Mouse (Mus musculus) hindbrain, embryonic 12.5 days (tissue): ENCODE measurements around the gene Rab4a. TPM values are rescaled to one million over a fixed set of nuclear protein-coding genes. Genes with fewer than 3 reads are reported as not detected.

ENCODE experiments used
- ATAC-seq: fragments of 200-750 bp; cut with Nextera tagmentation; 2 replicates; pipeline ENCODE4 v1.8.0; 2017; ENCODE audit warnings: moderate TSS enrichment; ENCODE audit not compliant: low FRiP score
- H3K27ac ChIP-seq: fragments of 300-500 bp; sonication (generic); 2 replicates; pipeline ENCODE4 v1.5.1; 2016; ENCODE audit warnings: mild to moderate bottlenecking
- H3K27me3 ChIP-seq: fragments of 300-500 bp; sonication (generic); 2 replicates; pipeline ENCODE4 v1.6.1; 2016; ENCODE audit warnings: mild to moderate bottlenecking
- H3K36me3 ChIP-seq: fragments of 300-500 bp; sonication (generic); 2 replicates; pipeline ENCODE4 v1.6.1; 2016; ENCODE audit warnings: mild to moderate bottlenecking
- H3K4me1 ChIP-seq: fragments of 300-500 bp; sonication (generic); 2 replicates; pipeline ENCODE4 v1.6.1; 2016
- H3K4me2 ChIP-seq: fragments of 300-500 bp; sonication (generic); replicated peaks from 2 replicates; pipeline ENCODE4 v1.6.1; 2016; ENCODE audit warnings: mild to moderate bottlenecking
- H3K4me3 ChIP-seq: fragments of 300-500 bp; sonication (generic); 2 replicates; pipeline ENCODE4 v1.5.1; 2016; ENCODE audit warnings: mild to moderate bottlenecking
- H3K9ac ChIP-seq: fragments of 300-500 bp; sonication (generic); 2 replicates; pipeline ENCODE4 v1.6.1; 2016; ENCODE audit warnings: mild to moderate bottlenecking, moderate library complexity
- H3K9me3 ChIP-seq: fragments of 300-500 bp; sonication (generic); replicated peaks from 2 replicates; pipeline ENCODE4 v1.6.1; 2016; ENCODE audit warnings: mild to moderate bottlenecking
- WGBS: fragments of 180-500 bp; shearing (Covaris S2); methylation state at CpG from one replicate; pipeline ENCODE4 v1.1.7; 2016; 5-methylcytosine and 5-hydroxymethylcytosine counted together
- polyA plus RNA-seq: library from polyadenylated mRNA; unstranded; fragments of >200 nt; fragmentation: Nextera tagmentation; extraction: Ambion mirVana; gene quantifications from 2 replicates; pipeline ENCODE4 v1.2.1, GENCODE M21; 2016

Rab4a gene
- polyA plus RNA-seq, 1 experiment from 2014 or later, result 61.0 TPM

DNA sequence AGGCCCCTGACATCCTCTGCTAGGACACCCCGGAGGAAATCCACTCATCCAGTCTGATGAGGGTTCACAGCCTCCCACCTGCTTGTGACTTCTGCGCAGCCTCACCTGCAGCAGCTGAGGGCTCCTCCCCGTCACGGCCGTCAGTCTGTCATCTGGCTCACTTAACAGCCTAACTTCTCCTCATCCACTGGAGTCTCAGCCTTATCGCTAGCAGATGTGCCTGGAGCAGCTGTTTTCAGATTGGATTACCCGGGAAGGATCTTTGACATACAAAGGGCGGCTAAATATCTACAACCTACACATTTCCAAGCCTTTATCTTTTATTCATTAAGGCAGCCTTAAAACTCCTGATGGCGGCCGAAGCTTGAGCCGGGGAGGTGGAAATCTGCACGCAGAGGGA, 32.3 kb upstream of the Rab4a start:
- Histone ChIP-seq H3K27me3 (no peaks in the 10 kb centered on the region), H3K4me3 (no peak overlapping the region), H3K4me1 (no peaks in the 10 kb centered on the region), H3K9me3 (no peaks in the 10 kb centered on the region), H3K4me2 (no peak overlapping the region), H3K27ac (no peak overlapping the region), H3K36me3 (no peaks in the 10 kb centered on the region), H3K9ac (no peak overlapping the region)
- no peak for ATAC-seq
- WGBS, result 56% methylated on average over 12 of the region's 12 CpGs

DNA sequence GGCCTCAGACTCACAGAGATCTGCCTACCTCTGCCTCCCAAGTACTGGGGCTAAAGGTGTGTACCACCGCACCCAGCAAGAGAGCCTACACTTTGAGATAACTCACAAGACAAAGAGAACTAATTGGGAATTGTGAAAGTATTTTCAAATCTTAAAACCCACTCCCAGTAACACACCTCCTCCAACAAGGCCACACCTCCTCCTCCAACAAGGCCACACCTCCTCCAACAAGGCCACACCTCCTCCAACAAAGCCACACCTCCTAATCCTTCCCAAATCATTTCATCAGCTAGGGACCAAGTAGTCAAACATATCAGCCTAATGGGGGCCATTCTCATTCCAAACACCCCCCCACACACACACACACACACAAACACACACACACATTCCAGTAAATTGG, 31.3 kb upstream of the Rab4a start:
- 94% methylated on average over 1 of the region's 1 CpGs for WGBS
- no peak overlapping the region for H3K9ac ChIP-seq
- H3K4me2 ChIP-seq, result no peak overlapping the region
- no peak overlapping the region for H3K4me3 ChIP-seq
- ATAC-seq, result no peak
- no peaks in the 10 kb centered on the region for H3K27me3 ChIP-seq
- H3K9me3 ChIP-seq, result no peaks in the 10 kb centered on the region
- no peak overlapping the region for H3K27ac ChIP-seq
- H3K36me3 ChIP-seq, result no peaks in the 10 kb centered on the region
- no peaks in the 10 kb centered on the region for H3K4me1 ChIP-seq

DNA sequence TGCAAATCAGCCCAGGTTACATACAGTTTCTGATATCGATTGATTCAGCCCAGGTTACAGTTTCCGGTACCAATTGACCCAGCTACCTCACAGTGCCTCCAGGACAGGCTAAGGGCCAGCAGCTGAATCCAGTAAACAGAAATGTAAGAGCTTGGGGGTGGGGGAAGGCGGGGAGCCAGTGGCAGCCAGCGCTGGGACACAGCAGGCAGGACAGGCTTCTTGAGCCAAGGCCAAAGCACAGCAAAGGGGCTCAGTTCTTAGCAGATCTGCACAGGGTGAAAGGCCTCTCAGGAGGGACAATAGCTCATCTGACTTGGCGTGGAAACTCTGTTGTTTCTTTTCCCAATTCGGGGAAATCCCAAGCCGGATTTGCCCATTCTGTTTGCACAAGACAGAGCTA, 28.5 kb upstream of the Rab4a start:
- WGBS, result 45% methylated on average over 7 of the region's 7 CpGs
- ATAC-seq, result no peak
- no peak overlapping the region for H3K27ac ChIP-seq
- H3K4me3 ChIP-seq, result no peak overlapping the region
- no peaks in the 10 kb centered on the region for H3K9me3 ChIP-seq
- H3K4me1 ChIP-seq, result peaks cover 5% of the 10 kb centered on the region; the same call in 1 of the 2 replicates
- H3K9ac ChIP-seq, result no peak overlapping the region
- H3K4me2 ChIP-seq, result no peak overlapping the region
- H3K36me3 ChIP-seq, result no peaks in the 10 kb centered on the region
- no peaks in the 10 kb centered on the region; the same call in 1 of the 2 replicates for H3K27me3 ChIP-seq

DNA sequence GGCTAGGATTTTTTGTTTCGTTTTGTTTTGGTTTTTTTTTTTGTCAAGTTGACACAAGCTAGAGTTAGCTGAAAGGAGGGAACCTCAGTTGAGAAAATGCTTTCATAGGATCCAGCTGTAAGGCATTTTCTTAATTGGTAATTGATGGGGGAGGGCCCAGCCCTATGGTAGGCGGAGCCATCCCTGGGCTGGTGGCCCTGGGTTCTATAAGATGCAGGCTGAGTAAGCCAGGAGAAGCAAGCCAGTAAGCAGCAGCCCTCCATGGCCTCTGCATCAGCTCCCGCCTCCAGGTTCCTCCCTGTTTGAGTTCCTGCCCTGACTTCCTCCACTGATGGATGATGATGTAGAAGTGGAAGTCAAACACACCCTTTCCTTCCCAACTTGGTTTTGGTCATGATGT, 25.3 kb upstream of the Rab4a start:
- H3K4me2 ChIP-seq, result no peak overlapping the region
- WGBS, result 53% methylated on average over 3 of the region's 3 CpGs
- H3K9me3 ChIP-seq, result no peaks in the 10 kb centered on the region
- H3K9ac ChIP-seq, result no peak overlapping the region
- H3K27me3 ChIP-seq, result no peaks in the 10 kb centered on the region; the same call in 1 of the 2 replicates
- no peak overlapping the region for H3K4me3 ChIP-seq
- H3K4me1 ChIP-seq, result peaks cover 5% of the 10 kb centered on the region; the same call in 1 of the 2 replicates
- H3K27ac ChIP-seq, result no peak overlapping the region
- no peaks in the 10 kb centered on the region for H3K36me3 ChIP-seq
- no peak for ATAC-seq

DNA sequence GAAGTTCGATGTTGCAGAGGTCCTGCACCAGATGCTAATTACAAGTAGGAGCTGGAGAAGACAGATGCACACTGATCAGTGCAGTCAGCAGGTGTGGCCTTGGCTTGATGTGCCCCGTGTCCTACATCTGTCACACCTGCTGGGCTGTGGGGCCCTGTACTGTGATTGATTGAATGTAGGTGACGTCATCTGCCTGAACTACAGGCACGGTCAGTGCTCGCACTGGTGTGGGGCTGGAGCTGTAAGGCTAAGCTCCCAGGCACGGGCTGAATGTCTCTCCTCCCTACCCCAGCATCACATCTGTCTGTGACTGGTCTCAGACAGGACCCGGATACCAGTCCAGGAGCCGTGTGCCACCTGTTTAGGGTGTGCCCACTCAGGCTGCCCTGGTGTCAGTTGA, 24.5 kb upstream of the Rab4a start:
- H3K27ac ChIP-seq, result no peak overlapping the region
- H3K4me1 ChIP-seq, result peaks cover 5% of the 10 kb centered on the region; the same call in 1 of the 2 replicates
- H3K4me3 ChIP-seq, result no peak overlapping the region
- no peaks in the 10 kb centered on the region; the same call in 1 of the 2 replicates for H3K27me3 ChIP-seq
- no peak overlapping the region for H3K9ac ChIP-seq
- WGBS, result 54% methylated on average over 8 of the region's 8 CpGs
- H3K4me2 ChIP-seq, result no peak overlapping the region
- H3K9me3 ChIP-seq, result no peaks in the 10 kb centered on the region
- no peaks in the 10 kb centered on the region for H3K36me3 ChIP-seq
- no peak for ATAC-seq

DNA sequence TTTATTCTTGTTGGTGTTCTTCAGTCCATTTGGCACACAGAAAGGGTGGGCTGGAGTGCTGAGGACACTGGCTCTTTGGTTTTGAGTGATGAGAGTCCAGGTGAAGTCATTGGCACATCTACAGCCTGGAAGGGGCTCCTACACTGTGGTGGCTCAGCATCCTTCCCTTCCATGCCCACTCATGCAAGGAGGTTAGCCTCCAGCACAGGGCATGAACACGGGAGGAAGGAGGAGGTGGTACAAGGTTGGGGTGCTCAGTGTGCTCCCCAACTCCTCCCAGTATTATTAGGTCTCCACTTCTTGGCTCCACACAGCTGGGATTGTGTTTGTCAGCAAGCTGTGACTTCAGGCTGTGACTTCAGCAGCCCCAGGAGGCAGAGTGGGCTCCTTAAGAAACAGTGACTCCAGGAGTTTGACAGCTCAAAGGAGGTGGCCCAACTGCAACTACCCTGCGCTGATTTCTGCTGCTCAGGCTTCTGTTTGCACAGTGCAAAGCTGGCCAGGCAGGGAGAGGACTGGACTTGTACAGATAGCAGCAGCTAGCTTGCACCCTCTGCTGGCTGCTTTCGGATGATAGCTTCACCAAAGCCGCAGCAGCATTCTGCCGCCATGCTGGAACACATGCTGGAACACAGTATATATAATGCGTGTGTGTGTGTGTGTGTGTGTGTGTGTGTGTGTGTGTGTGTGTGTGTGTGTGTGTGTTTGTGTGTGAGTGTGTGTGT, 22.1 kb upstream of the Rab4a start:
- Histone ChIP-seq H3K4me1 (peaks cover 5% of the 10 kb centered on the region; the same call in 1 of the 2 replicates), H3K4me3 (no peak overlapping the region), H3K9me3 (no peaks in the 10 kb centered on the region), H3K27ac (no peak overlapping the region), H3K27me3 (no peaks in the 10 kb centered on the region; the same call in 1 of the 2 replicates), H3K36me3 (no peaks in the 10 kb centered on the region), H3K9ac (no peak overlapping the region), H3K4me2 (no peak overlapping the region)
- WGBS, result 17% methylated on average over 6 of the region's 6 CpGs
- peak; percentile 75 for ATAC-seq

DNA sequence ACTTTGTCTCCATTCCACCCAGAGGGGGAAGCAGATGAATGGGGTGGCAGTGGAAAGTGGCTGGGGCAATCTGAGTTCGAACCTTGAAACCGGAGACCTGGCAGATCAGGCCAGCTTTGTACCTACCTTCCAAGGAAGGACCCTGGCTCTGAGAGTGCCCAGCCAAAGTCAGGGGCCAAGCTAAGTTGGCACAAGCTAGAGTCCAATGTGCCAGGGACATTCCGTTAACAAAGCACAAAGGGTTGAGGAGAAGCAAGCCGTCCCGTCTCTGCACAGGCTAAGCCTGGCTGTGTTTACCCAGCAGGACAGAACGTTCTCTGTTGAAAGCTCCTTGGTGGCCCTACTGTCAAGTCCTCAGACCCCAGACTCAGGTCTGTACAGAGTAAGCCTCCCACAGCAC, 19.6 kb upstream of the Rab4a start:
- no peak for ATAC-seq
- Histone ChIP-seq H3K4me1 (peaks cover 13% of the 10 kb centered on the region), H3K36me3 (no peaks in the 10 kb centered on the region), H3K9me3 (no peaks in the 10 kb centered on the region), H3K4me2 (no peak overlapping the region), H3K27ac (no peak overlapping the region), H3K4me3 (no peak overlapping the region), H3K27me3 (peaks cover 4% of the 10 kb centered on the region; the same call in 1 of the 2 replicates), H3K9ac (no peak overlapping the region)
- 69% methylated on average over 6 of the region's 6 CpGs for WGBS

DNA sequence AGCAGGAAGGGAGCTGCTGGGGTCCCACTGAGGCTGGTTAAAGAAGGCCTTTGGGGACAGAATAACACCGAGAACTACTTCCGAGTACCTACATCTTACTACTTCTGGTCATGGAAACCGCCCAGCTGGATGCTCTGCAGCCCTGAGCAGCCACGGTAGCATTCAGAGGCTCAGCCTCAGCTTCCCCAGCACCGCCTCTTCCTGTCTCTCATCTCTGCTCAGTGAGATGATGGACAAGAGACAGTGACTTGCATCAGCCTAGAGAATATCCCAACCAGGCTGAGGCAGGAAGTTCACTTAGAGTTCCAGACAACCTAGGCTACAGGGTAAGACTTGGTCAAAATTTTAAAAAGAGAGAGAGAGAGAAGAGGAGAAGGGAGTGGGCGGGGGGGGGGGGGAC, 19.1 kb upstream of the Rab4a start:
- Histone ChIP-seq H3K9ac (no peak overlapping the region), H3K4me1 (peaks cover 12% of the 10 kb centered on the region), H3K27me3 (0 out of 2 replicates have a peak, but pooled peaks cover 4% of the 10 kb centered on the region), H3K9me3 (no peaks in the 10 kb centered on the region), H3K4me3 (no peak overlapping the region), H3K4me2 (no peak overlapping the region), H3K36me3 (no peaks in the 10 kb centered on the region), H3K27ac (no peak overlapping the region)
- ATAC-seq, result no peak
- 71% methylated on average over 6 of the region's 6 CpGs for WGBS

DNA sequence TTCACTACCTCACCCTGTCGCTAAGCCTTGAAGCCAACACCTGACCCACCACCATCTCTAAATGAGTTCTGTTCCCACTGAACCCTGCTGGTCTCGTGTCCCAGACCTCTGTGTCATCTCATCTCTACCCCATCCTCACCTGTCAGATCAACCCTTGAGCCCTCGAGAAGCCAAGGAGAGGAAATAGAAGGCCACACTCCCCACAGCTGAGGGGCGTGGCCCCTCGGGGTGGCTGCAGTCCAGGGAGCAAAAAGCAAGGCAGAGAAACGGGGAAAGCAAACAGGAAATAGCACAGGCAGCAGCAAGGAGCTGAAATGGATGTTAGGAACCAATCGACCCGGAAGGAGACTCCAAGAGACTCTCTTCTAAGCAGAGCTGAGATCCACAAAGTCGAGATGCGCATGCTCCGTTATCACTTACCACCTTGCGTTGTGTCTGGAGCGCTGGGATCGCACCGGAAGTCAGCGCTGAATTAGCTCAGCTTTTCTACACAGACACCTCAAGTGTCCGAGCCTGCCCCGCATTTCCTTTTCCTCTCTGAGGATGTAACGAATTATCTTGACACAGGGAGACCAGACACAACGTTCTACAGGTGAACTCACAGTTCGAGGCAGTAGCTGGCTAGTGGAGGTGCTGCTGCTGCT, 18.4 kb upstream of the Rab4a start:
- Histone ChIP-seq H3K36me3 (no peaks in the 10 kb centered on the region), H3K27ac (no peak overlapping the region), H3K4me2 (no peak overlapping the region), H3K27me3 (0 out of 2 replicates have a peak, but pooled peaks cover 4% of the 10 kb centered on the region), H3K4me1 (peaks cover 18% of the 10 kb centered on the region), H3K9me3 (no peaks in the 10 kb centered on the region), H3K4me3 (no peak overlapping the region), H3K9ac (no peak overlapping the region)
- 59% methylated on average over 21 of the region's 21 CpGs for WGBS
- no peak for ATAC-seq

DNA sequence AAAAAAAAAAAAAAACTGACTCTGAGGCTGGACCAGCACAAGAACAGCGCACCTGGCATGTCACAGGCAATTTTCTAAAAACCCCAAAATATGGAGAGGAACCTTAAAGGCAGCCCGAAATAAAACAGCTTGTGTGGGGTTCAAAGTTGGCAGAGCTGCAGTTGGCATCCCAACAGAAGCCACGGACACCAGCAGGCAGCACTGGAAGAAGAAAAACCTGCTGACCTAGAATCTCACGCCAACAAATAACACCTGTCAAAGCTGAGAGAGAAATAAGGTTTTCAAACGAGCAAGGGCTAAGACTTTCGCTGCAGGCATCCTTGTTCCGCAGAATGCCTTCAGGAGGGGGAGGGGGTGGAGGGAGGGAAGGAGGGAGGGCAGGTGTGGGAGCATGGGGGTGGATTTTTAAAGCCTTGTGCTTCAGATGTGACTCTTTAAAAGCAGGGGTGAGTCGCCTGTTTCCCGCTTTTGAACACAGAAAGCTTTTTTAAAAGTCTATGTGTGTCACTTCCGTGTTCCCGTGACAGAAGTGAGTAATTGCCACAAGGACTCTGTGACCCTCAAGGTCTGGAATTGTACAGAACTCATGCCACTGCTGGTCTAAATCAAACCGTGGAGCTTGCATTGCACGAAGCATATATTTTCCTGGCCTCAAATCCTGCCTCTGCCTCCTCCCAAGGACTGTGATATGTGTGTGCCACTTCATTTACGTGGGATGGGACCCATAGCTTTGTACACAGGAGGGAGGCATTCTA, 17.2 kb upstream of the Rab4a start:
- H3K9ac ChIP-seq, result no peak overlapping the region
- H3K9me3 ChIP-seq, result no peaks in the 10 kb centered on the region
- WGBS, result 62% methylated on average over 14 of the region's 14 CpGs
- no peak for ATAC-seq
- H3K27ac ChIP-seq, result no peak overlapping the region
- H3K4me2 ChIP-seq, result no peak overlapping the region
- H3K36me3 ChIP-seq, result no peaks in the 10 kb centered on the region
- H3K4me3 ChIP-seq, result no peak overlapping the region
- H3K4me1 ChIP-seq, result peaks cover 18% of the 10 kb centered on the region
- 0 out of 2 replicates have a peak, but pooled peaks cover 4% of the 10 kb centered on the region for H3K27me3 ChIP-seq

DNA sequence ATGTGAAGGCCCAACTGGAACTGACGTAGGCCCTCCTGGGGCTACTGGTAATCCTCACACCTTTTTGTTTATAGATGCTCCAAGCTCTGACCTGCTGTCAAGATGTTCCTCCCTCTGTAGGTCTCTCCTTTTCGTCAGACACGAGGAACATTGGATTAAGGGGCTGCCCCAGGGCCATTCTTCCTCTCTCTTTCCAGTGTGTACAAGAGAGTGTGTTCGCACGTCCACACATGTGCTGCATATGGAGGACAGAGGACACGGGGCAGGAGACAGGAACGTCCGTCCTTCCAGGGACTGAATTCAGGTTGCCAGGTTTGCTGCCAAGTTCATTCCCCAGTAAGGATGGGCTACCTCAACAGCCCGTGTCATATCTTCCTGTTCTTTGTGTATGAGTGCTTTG, 16.3 kb upstream of the Rab4a start:
- Histone ChIP-seq H3K27me3 (0 out of 2 replicates have a peak, but pooled peaks cover 4% of the 10 kb centered on the region), H3K27ac (no peak overlapping the region), H3K9me3 (no peaks in the 10 kb centered on the region), H3K4me2 (no peak overlapping the region), H3K9ac (no peak overlapping the region), H3K36me3 (no peaks in the 10 kb centered on the region), H3K4me3 (no peak overlapping the region), H3K4me1 (peaks cover 18% of the 10 kb centered on the region)
- WGBS, result 78% methylated on average over 9 of the region's 9 CpGs
- no peak for ATAC-seq

DNA sequence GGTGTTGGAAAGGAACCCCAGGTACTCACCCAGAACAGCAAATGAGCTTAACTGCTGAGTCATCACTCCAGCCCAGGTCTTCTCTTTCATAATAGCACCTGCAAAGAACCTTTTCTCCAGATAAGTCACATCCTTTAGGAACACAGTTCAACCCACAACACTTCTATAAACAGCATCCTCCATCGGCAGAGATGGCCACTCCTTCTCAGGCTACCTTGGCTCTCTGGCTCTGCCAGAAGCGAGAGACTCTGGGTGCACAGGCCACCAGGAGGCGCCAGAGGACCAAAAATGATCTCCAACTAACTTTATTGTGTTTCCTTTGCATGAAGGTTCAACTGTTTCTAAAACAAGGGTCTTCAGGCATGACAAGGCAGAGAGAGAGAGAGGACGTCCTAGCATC, 15.8 kb upstream of the Rab4a start:
- whole genome bisulfite sequencing, result 3% methylated on average over 4 of the region's 4 CpGs
- Histone ChIP-seq H3K4me1 (peaks cover 18% of the 10 kb centered on the region), H3K4me2 (no peak overlapping the region), H3K27me3 (0 out of 2 replicates have a peak, but pooled peaks cover 4% of the 10 kb centered on the region), H3K9me3 (no peaks in the 10 kb centered on the region), H3K9ac (no peak overlapping the region), H3K27ac (no peak overlapping the region), H3K4me3 (no peak overlapping the region), H3K36me3 (no peaks in the 10 kb centered on the region)
- 0 out of 2 replicates have a peak, but pooled peaks have one; percentile 11 for ATAC-seq
